Mouse (Mus musculus) regulatory T cell (primary cell): ENCODE data around the gene Zyx.

ENCODE experiments used
- in situ Hi-C: fragments of 300-600 bp; cut with MboI, MseI; formaldehyde crosslinking; loops from one replicate; pipeline ENCODE4 v1.15.1; 2025; ENCODE audit warnings: high pct_unique_total_duplicates

Zyx gene

GRCm38 (mm10) chr6:42391796-42392330 is 42.4 kb downstream of the Zyx start:
- in situ Hi-C loops, result no loop called here

DNA sequence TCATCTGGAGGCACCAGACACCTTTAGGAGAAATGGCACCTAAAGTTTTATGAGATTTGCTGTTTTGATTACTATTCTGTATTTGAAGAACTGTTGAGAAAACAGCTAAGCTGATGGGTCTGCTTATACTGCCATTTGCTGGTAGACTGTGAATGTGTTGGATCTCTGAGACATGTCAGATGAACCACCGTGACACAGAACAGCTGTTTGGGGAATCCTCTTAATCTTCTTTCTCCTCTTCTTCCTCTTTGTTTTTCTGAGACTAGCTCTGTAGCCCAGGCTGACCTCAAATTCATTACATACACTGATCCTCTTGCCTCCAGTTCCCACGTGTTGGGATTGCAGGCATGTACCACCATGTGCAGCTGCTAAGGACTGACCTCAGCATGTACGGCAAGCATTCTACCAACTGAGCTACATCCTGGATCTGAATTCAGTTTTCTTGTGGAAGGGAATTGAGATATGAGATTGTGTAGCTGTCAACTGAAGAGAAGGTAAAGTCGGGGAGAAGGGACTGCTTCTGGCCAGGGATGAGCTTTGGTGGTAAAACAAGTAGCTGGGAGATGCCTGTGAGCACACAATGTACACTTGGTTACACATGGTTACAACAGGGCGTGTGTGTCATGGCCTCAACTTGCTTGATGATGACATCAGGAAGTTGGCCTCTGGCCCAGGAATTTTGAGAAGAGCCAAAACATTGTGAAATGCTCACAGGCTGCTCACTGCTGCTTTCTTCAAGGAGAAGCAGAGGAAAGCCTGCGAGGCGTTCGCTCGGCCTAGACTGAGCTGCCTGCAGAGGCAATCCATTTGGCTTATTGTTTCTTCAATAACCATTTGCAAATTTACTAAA is 46.8 kb downstream of the Zyx start:
- in situ Hi-C loops, result no loop called here

DNA sequence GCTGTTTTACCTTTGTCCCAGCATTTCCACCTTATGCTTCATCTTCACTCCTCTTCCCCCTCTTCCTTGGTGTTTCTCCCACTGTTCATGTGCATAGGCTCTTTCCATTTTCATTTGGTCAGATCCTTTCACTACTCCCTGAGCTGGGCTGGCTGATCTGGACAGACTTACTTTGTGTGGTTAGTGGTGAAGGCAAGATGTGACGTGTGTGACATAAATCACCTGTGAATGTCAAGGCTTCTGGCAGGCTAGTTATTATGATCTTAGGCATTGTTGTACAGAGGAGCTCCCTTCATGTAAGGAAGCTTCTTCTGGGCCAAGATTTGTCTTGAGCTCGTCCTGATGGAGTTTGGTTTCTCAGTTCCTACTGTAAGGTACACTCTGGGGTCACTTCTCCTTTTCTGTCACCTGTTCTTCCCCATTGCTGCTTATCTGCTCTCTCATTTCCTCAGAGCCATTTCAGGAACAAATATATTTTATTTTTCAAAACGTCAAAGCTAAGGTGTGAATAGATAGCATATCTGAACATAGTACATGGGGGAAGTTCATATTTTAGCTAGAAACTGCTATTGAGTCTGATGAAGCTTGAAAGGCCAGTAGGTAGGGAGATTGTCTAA is 47.7 kb downstream of the Zyx start:
- in situ Hi-C loops, result no loop called here

DNA sequence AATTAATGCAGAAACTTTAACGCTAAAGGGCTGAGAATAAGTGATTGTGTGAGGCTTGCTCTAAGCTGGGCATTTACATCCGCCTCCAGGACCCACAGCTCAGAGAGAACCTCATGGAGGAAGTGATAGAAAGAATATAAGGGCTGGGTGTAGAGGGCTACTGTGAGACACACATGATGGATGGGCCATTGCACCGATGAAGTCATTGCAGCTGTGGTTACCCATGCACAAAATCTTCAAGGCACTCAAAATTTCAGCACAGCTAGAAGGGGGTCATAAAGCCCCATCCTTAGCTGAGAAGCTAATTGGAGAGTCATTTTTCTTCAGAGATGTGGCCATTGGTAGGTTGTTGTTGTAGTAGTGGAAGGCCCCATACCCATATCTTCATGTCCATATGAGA is 48.9 kb downstream of the Zyx start:
- in situ Hi-C loops, result no loop called here

DNA sequence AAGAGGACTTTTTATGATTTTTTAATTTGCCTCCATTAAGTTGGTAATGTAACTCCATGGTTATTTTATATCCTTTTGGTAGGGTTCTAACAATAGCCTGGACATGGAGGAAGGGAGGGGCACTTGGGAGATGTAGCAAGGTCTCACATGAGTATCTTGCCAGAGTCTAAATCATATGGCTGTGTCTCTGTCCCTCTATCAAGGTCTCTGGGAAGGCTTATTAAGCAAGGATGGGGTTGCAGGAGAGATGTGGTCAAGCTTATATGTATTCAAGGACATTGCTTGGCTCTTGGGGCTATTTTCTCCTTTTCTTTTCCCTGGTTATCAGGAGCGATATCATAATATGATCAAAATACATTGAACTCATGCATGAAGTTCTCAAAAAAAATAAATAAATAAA is 49.6 kb downstream of the Zyx start:
- in situ Hi-C loops, result no loop called here

DNA sequence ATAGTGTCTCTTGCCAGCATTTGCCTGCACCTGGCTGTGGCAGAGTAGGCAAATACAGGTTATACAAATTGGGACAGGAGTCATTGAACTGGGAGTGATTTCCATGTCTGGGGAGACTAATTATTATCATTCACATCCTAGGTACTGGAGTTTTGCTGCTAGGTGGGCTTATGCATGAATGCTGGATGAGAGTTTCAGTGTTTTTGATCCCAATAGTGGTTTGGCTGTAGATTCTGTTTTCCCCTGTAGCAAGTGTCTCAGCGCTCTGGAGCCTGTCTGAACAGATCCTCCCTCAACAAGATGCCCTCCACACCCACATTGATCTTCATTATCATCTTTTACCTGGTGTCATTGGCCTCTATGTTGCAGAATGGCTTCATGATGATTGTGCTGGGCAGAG is 50.5 kb downstream of the Zyx start, which contains the start of gene Tas2r143:
Gene Tas2r143 (plus strand): TSS at position 301 of the 400 bp plus-strand sequence.
- in situ Hi-C loops, result no loop called here

- in situ Hi-C loops, result no loop called here
These were observed 55.7 kb downstream of the Zyx start, which contains the start of gene Tas2r135 for GRCm38 (mm10) chr6:42405134-42405533. TSS of gene Tas2r135 (plus strand) at chr6:42405434.
